Mouse (Mus musculus) CD4-positive, CD25-positive, alpha-beta regulatory T cell, adult 2 months (primary cell): ENCODE results near the gene Exoc4.

Experiments used
- DNase-seq: peaks from one replicate; pipeline ENCODE4 v3.0.0-alpha.2; 2012; ENCODE audit warnings: low read depth, low spot score

The Exoc4 gene

GRCm38 (mm10) chr6:33865752-33866151 lies 616.9 kb downstream of the Exoc4 start:
- DNase-seq = no peak

- DNase-seq = no peak
Observed at GRCm38 (mm10) chr6:33866901-33867580, 618.2 kb downstream of the Exoc4 start.

- no peak for DNase-seq
Observed at GRCm38 (mm10) chr6:33869251-33869650, 620.4 kb downstream of the Exoc4 start.

GRCm38 (mm10) chr6:33870468-33871142 lies 621.7 kb downstream of the Exoc4 start:
- no peak for DNase-seq

- no peak for DNase-seq
Observed at GRCm38 (mm10) chr6:33871286-33871685, 622.4 kb downstream of the Exoc4 start.

- DNase-seq = no peak
Observed at GRCm38 (mm10) chr6:33872192-33872591, 623.3 kb downstream of the Exoc4 start.

- DNase-seq = no peak
Observed at GRCm38 (mm10) chr6:33873000-33873399, 624.1 kb downstream of the Exoc4 start.

GRCm38 (mm10) chr6:33874291-33875014 lies 625.6 kb downstream of the Exoc4 start:
- DNase-seq = no peak

- DNase-seq = no peak
Observed at GRCm38 (mm10) chr6:33884141-33884683, 635.3 kb downstream of the Exoc4 start.

GRCm38 (mm10) chr6:33886941-33887340 lies 638.1 kb downstream of the Exoc4 start:
- no peak for DNase-seq

- DNase-seq = no peak
Observed at GRCm38 (mm10) chr6:33890926-33891325, 642.0 kb downstream of the Exoc4 start.

- DNase-seq = no peak
Observed at GRCm38 (mm10) chr6:33892142-33892541, 643.3 kb downstream of the Exoc4 start.

GRCm38 (mm10) chr6:33899973-33900372 lies 651.1 kb downstream of the Exoc4 start:
- no peak for DNase-seq

- no peak for DNase-seq
Observed at GRCm38 (mm10) chr6:33900615-33901014, 651.7 kb downstream of the Exoc4 start.

GRCm38 (mm10) chr6:33905099-33905498 lies 656.2 kb downstream of the Exoc4 start:
- DNase-seq = no peak

GRCm38 (mm10) chr6:33910671-33911070 lies 661.8 kb downstream of the Exoc4 start:
- DNase-seq = no peak

GRCm38 (mm10) chr6:33913072-33913471 lies 664.2 kb downstream of the Exoc4 start:
- no peak for DNase-seq

GRCm38 (mm10) chr6:33913486-33913885 lies 664.6 kb downstream of the Exoc4 start:
- DNase-seq = no peak

GRCm38 (mm10) chr6:33913964-33914363 lies 665.1 kb downstream of the Exoc4 start:
- no peak for DNase-seq

GRCm38 (mm10) chr6:33923571-33923970 lies 674.7 kb downstream of the Exoc4 start:
- DNase-seq = no peak

- no peak for DNase-seq
Observed at GRCm38 (mm10) chr6:33924888-33925287, 676.0 kb downstream of the Exoc4 start.

- DNase-seq = peak; percentile 76
Observed at GRCm38 (mm10) chr6:33929342-33930086, 680.6 kb downstream of the Exoc4 start.
